Mouse (Mus musculus) stomach, embryonic 14.5 days (tissue): ENCODE measurements around the gene Prkacb. TPM values are rescaled to one million over a fixed set of nuclear protein-coding genes. Genes with fewer than 3 reads are reported as not detected.

ENCODE experiments used
- ATAC-seq: fragments of 200-750 bp; cut with Nextera tagmentation; 2 replicates; pipeline ENCODE4 v1.8.0; 2017; ENCODE audit warnings: low read depth, moderate TSS enrichment; ENCODE audit not compliant: insufficient number of reproducible peaks, insufficient read depth, low FRiP score
- H3K27ac ChIP-seq: fragments of 300-500 bp; sonication (generic); 2 replicates; pipeline ENCODE4 v1.5.1; 2014; ENCODE audit warnings: mild to moderate bottlenecking, low read length, moderate library complexity, mixed read lengths
- H3K27me3 ChIP-seq: fragments of 300-500 bp; sonication (generic); 2 replicates; pipeline ENCODE4 v1.6.1; 2014; ENCODE audit warnings: low read length, control low read depth, mixed read lengths; ENCODE audit not compliant: control insufficient read depth, insufficient read depth
- H3K36me3 ChIP-seq: fragments of 300-500 bp; sonication (generic); 2 replicates; pipeline ENCODE4 v1.6.1; 2014; ENCODE audit warnings: mild to moderate bottlenecking, control low read depth, low read length, moderate library complexity, mixed read lengths; ENCODE audit not compliant: control insufficient read depth, insufficient read depth
- H3K4me1 ChIP-seq: fragments of 300-500 bp; sonication (generic); 2 replicates; pipeline ENCODE4 v1.6.1; 2014; ENCODE audit warnings: low read length, control low read depth, mixed read lengths; ENCODE audit not compliant: control insufficient read depth, insufficient read depth
- H3K4me2 ChIP-seq: fragments of 300-500 bp; sonication (generic); replicated peaks from 2 replicates; pipeline ENCODE4 v1.6.1; 2014; ENCODE audit warnings: low read depth, low read length, control low read depth
- H3K4me3 ChIP-seq: fragments of 300-500 bp; sonication (generic); 2 replicates; pipeline ENCODE4 v1.5.1; 2014; ENCODE audit warnings: low read depth, low read length, control low read depth
- H3K9ac ChIP-seq: fragments of 300-500 bp; sonication (generic); replicated peaks from 2 replicates; pipeline ENCODE4 v1.6.1; 2014; ENCODE audit warnings: low read depth, mild to moderate bottlenecking, control low read depth, low read length, moderate library complexity, mixed read lengths
- H3K9me3 ChIP-seq: fragments of 300-500 bp; sonication (generic); 2 replicates; pipeline ENCODE4 v1.6.1; 2016; ENCODE audit warnings: low read depth, low read length, control low read depth; ENCODE audit not compliant: control insufficient read depth
- WGBS: fragments of 180-500 bp; shearing (Covaris S2); extraction: QIAGEN DNeasy Blood & Tissue Kit; methylation state at CpG from one replicate; pipeline ENCODE4 v1.1.7; 2014; 5-methylcytosine and 5-hydroxymethylcytosine counted together
- polyA plus RNA-seq: library from polyadenylated mRNA; unstranded; fragments of >200 nt; fragmentation: Nextera tagmentation; extraction: Ambion mirVana; gene quantifications from 2 replicates; pipeline ENCODE4 v1.2.1, GENCODE M21; 2014

The Prkacb gene
- polyA plus RNA-seq, 1 experiment from 2014 or later: 68.4 TPM

DNA sequence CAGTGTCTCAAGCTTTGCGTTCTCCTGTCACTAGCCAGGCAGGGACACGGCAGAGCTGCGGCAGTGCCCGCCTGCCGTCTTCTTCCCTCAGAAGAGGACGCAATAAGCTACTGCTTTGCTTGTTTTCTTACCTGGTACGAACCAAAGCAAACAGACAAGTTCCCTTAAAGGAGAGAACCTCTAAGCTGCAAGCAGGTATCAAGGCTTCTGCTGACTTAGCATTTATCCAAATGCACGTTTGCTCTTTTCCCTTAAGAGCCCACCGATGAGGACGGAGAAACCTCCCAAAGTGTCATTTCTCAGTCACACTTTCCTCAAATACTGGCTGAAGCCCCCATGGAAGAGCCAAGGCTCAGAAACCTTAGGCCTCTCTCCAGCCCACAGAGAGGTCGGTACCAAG lies 81.3 kb downstream of the Prkacb start:
- Histone ChIP-seq H3K4me3 (no peak overlapping the region), H3K4me1 (no peaks in the 10 kb centered on the region), H3K9me3 (no peaks in the 10 kb centered on the region), H3K4me2 (no peak overlapping the region), H3K9ac (no peak overlapping the region), H3K27ac (no peak overlapping the region), H3K27me3 (no peaks in the 10 kb centered on the region), H3K36me3 (peaks cover 36% of the 10 kb centered on the region)
- 90% methylated on average over 11 of the region's 11 CpGs for WGBS
- no peak for ATAC-seq

DNA sequence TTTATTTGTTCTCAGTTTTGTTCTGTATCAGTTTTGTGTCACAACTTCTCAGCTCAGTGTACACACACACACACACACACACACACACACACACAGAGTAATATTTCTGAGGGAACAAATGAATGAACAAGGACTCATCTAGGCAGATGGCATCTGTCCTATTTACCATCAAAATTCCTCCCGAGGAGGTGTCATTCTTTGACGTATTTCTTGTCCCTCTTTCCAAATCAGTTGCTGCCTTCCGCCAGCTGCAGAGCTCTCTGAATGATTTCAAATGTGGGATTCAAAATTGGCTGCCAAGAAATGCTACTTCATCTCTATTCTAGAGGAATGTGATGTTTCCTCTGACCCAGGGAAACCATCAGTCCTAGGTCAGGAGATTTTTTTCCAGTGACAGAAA lies 89.8 kb downstream of the Prkacb start:
- H3K4me3 ChIP-seq: no peak overlapping the region
- ATAC-seq: no peak
- H3K4me1 ChIP-seq: no peaks in the 10 kb centered on the region
- no peak overlapping the region for H3K27ac ChIP-seq
- H3K36me3 ChIP-seq: peaks cover 7% of the 10 kb centered on the region; the same call in 1 of the 2 replicates
- no peak overlapping the region for H3K4me2 ChIP-seq
- H3K9ac ChIP-seq: no peak overlapping the region
- WGBS: 54% methylated on average over 3 of the region's 3 CpGs
- H3K9me3 ChIP-seq: peaks cover 5% of the 10 kb centered on the region; the same call in 1 of the 2 replicates
- no peaks in the 10 kb centered on the region for H3K27me3 ChIP-seq

DNA sequence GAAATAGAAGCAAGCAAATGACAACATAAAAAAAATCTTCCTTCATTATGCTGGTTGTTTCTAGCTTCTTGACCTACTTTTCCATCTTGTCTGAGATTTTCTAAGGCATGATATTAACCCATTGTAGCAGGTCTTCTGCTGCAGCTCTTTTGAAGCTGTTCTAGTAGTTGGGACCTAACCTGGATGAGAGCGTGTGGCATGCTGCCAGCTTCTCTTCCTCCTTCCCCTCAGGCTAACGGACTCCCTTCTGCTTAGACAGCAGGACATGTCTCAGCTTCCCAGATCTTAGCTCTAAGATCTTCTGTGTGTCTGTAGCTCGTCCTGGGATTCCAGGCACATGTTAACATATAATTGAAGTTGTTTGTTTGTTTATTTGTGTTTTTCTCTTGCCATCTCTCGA lies 93.1 kb downstream of the Prkacb start:
- Histone ChIP-seq H3K36me3 (no peaks in the 10 kb centered on the region), H3K27ac (no peak overlapping the region), H3K27me3 (no peaks in the 10 kb centered on the region), H3K9me3 (no peaks in the 10 kb centered on the region), H3K9ac (no peak overlapping the region), H3K4me2 (no peak overlapping the region), H3K4me1 (no peaks in the 10 kb centered on the region), H3K4me3 (no peak overlapping the region)
- no peak for ATAC-seq
- WGBS: 72% methylated on average over 4 of the region's 4 CpGs

- Histone ChIP-seq H3K27me3 (no peaks in the 10 kb centered on the region), H3K9ac (no peak overlapping the region), H3K4me2 (no peak overlapping the region), H3K27ac (no peak overlapping the region), H3K36me3 (no peaks in the 10 kb centered on the region), H3K9me3 (no peaks in the 10 kb centered on the region), H3K4me1 (no peaks in the 10 kb centered on the region), H3K4me3 (no peak overlapping the region)
- ATAC-seq: no peak
- WGBS: 61% methylated on average over 5 of the region's 5 CpGs
These were observed 94.5 kb downstream of the Prkacb start for GRCm38 (mm10) chr3:146718251-146718650.

DNA sequence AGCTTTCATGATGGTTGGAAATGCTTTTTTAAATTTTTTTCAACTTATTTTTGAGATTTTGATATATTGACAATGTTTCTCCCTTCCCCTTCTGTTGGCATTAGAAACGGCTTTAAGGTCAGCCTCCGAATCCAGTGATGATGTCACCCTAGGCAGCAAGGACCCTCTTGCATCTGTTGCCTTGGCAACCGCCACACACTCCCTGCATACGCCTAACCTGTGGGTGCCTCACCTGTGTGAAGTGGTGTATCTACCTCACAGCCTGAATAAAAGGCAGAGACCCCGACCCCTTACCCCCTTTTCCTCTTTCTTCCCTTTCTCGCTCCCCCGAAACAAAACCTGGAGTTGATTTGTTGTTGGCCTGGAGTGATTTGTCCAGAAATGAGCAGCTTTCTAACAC lies 100.5 kb downstream of the Prkacb start:
- Histone ChIP-seq H3K4me2 (no peak overlapping the region), H3K9ac (no peak overlapping the region), H3K9me3 (no peaks in the 10 kb centered on the region), H3K4me3 (no peak overlapping the region), H3K27ac (no peak overlapping the region), H3K4me1 (no peaks in the 10 kb centered on the region), H3K27me3 (no peaks in the 10 kb centered on the region), H3K36me3 (no peaks in the 10 kb centered on the region)
- 67% methylated on average over 7 of the region's 7 CpGs for WGBS
- ATAC-seq: no peak

- no peak overlapping the region for H3K4me3 ChIP-seq
- H3K27me3 ChIP-seq: no peaks in the 10 kb centered on the region
- H3K36me3 ChIP-seq: no peaks in the 10 kb centered on the region
- no peak overlapping the region for H3K4me2 ChIP-seq
- WGBS: 65% methylated on average over 6 of the region's 6 CpGs
- no peak overlapping the region for H3K9ac ChIP-seq
- no peaks in the 10 kb centered on the region for H3K9me3 ChIP-seq
- no peak for ATAC-seq
- no peaks in the 10 kb centered on the region for H3K4me1 ChIP-seq
- H3K27ac ChIP-seq: no peak overlapping the region
These were observed 101.2 kb downstream of the Prkacb start for GRCm38 (mm10) chr3:146711559-146711958.

DNA sequence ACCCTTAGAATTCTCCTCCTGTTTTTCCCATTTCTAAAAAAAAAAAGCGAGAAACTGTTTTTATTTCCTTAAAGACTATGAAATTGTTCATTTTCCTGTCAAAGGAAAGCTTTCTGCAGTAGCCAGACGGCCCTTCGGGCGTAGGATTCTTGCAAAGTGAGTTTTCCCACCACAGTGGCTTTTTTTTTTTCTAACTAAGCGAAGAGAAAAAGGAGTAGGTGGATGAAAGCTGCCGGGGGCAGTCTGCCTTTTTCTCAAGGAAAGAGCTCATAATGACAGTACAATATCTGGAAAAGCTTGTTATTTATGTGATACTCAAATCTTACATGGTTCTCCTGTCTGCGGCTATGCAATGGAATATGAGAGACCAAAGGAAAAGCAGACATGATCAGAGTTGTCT lies 101.7 kb downstream of the Prkacb start:
- 73% methylated on average over 7 of the region's 7 CpGs for WGBS
- H3K4me1 ChIP-seq: no peaks in the 10 kb centered on the region
- H3K4me2 ChIP-seq: no peak overlapping the region
- no peaks in the 10 kb centered on the region for H3K36me3 ChIP-seq
- no peak overlapping the region for H3K9ac ChIP-seq
- ATAC-seq: no peak
- no peak overlapping the region for H3K4me3 ChIP-seq
- H3K9me3 ChIP-seq: no peaks in the 10 kb centered on the region
- no peak overlapping the region for H3K27ac ChIP-seq
- no peaks in the 10 kb centered on the region for H3K27me3 ChIP-seq

- Histone ChIP-seq H3K27ac (no peak overlapping the region), H3K27me3 (no peaks in the 10 kb centered on the region), H3K4me3 (no peak overlapping the region), H3K36me3 (no peaks in the 10 kb centered on the region), H3K9ac (no peak overlapping the region), H3K9me3 (no peaks in the 10 kb centered on the region), H3K4me1 (no peaks in the 10 kb centered on the region), H3K4me2 (no peak overlapping the region)
- 76% methylated on average over 1 of the region's 1 CpGs for WGBS
- no peak for ATAC-seq
These were observed 103.7 kb downstream of the Prkacb start for GRCm38 (mm10) chr3:146709086-146709485.

GRCm38 (mm10) chr3:146708381-146708780 lies 104.4 kb downstream of the Prkacb start:
- Histone ChIP-seq H3K9ac (no peak overlapping the region), H3K4me3 (no peak overlapping the region), H3K4me2 (no peak overlapping the region), H3K27ac (no peak overlapping the region), H3K36me3 (no peaks in the 10 kb centered on the region), H3K27me3 (no peaks in the 10 kb centered on the region), H3K4me1 (no peaks in the 10 kb centered on the region), H3K9me3 (no peaks in the 10 kb centered on the region)
- no peak for ATAC-seq
- WGBS: 56% methylated on average over 3 of the region's 3 CpGs
